Mouse (Mus musculus) midbrain, embryonic 16.5 days (tissue): Measurements from ENCODE around the gene Srrm4. TPM values are rescaled to one million over a fixed set of nuclear protein-coding genes. Genes with fewer than 3 reads are reported as not detected.

ENCODE experiments used
- ATAC-seq: fragments of 200-750 bp; cut with Nextera tagmentation; 2 replicates; pipeline ENCODE4 v1.8.0; 2017; ENCODE audit warnings: moderate TSS enrichment
- H3K27ac ChIP-seq: fragments of 300-500 bp; sonication (generic); 2 replicates; pipeline ENCODE4 v1.5.1; 2014; ENCODE audit warnings: mild to moderate bottlenecking, low read length, mixed read lengths
- H3K27me3 ChIP-seq: fragments of 300-500 bp; sonication (generic); 2 replicates; pipeline ENCODE4 v1.6.1; 2014; ENCODE audit warnings: low read depth, low read length, mixed read lengths; ENCODE audit not compliant: control insufficient read depth, insufficient read depth
- H3K36me3 ChIP-seq: fragments of 300-500 bp; sonication (generic); 2 replicates; pipeline ENCODE4 v1.6.1; 2014; ENCODE audit warnings: mild to moderate bottlenecking, low read length, moderate library complexity, mixed read lengths; ENCODE audit not compliant: control insufficient read depth, insufficient read depth
- H3K4me1 ChIP-seq: fragments of 300-500 bp; sonication (generic); 2 replicates; pipeline ENCODE4 v1.6.1; 2014; ENCODE audit warnings: mild to moderate bottlenecking, low read length, mixed read lengths; ENCODE audit not compliant: control insufficient read depth, insufficient read depth
- H3K4me2 ChIP-seq: fragments of 300-500 bp; sonication (generic); 2 replicates; pipeline ENCODE4 v1.6.1; 2014; ENCODE audit warnings: mild to moderate bottlenecking, low read length, mixed read lengths
- H3K4me3 ChIP-seq: fragments of 300-500 bp; sonication (generic); 2 replicates; pipeline ENCODE4 v1.5.1; 2014; ENCODE audit warnings: low read depth, mild to moderate bottlenecking, low read length, moderate library complexity, mixed read lengths
- H3K9ac ChIP-seq: fragments of 300-500 bp; sonication (generic); 2 replicates; pipeline ENCODE4 v1.6.1; 2014; ENCODE audit warnings: low read depth, low read length, mixed read lengths
- H3K9me3 ChIP-seq: fragments of 300-500 bp; sonication (generic); replicated peaks from 2 replicates; pipeline ENCODE4 v1.6.1; 2014; ENCODE audit warnings: mild to moderate bottlenecking, low read length, mixed read lengths; ENCODE audit not compliant: control insufficient read depth, poor library complexity, severe bottlenecking
- WGBS: fragments of 180-500 bp; shearing (Covaris S2); extraction: QIAGEN DNeasy Blood & Tissue Kit; methylation state at CpG from one replicate; pipeline ENCODE4 v1.1.7; 2014; 5-methylcytosine and 5-hydroxymethylcytosine counted together
- polyA plus RNA-seq: library from polyadenylated mRNA; unstranded; fragments of >200 nt; fragmentation: Nextera tagmentation; extraction: Ambion mirVana; gene quantifications from 2 replicates; pipeline ENCODE4 v1.2.1, GENCODE M21; 2015

Srrm4 gene
- polyA plus RNA-seq, 1 experiment from 2014 or later: 16.6 TPM

DNA sequence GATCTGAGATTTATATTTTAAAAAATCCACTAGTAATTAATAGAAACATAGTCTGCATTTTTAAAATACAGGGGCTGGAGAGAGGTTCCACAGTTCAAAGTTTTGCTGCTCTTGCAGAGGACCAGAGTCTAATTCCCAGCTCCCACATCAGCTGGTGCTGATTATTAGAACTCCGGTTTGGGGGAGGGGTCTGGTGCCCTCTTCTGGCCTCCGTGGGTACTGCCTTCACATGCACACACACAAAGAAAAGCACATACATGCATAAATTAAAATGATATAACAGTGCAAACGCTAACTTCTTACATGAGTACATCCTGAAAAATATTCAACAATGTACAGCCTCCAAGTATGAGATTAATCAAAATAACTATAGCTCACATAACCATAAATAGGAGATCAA is 50.5 kb downstream of the Srrm4 start:
- 86% methylated on average over 3 of the region's 3 CpGs for WGBS
- H3K9me3 ChIP-seq: no peaks in the 10 kb centered on the region

GRCm38 (mm10) chr5:116539360-116539759 is 52.3 kb downstream of the Srrm4 start:
- Histone ChIP-seq H3K9me3 (no peaks in the 10 kb centered on the region), H3K9ac (peak overlapping the region; percentile 20; the same call in 1 of the 2 replicates), H3K4me3 (no peak overlapping the region), H3K4me1 (peaks cover 18% of the 10 kb centered on the region), H3K4me2 (peak overlapping the region; percentile 30), H3K36me3 (no peaks in the 10 kb centered on the region), H3K27me3 (no peaks in the 10 kb centered on the region), H3K27ac (peak overlapping the region; percentile 79)
- no peak for ATAC-seq
- WGBS: 20% methylated on average over 3 of the region's 3 CpGs

More for the DNA sequence above, 50.5 kb downstream of the Srrm4 start:
- no peaks in the 10 kb centered on the region for H3K36me3 ChIP-seq
- H3K4me1 ChIP-seq: peaks cover 18% of the 10 kb centered on the region
- H3K27me3 ChIP-seq: no peaks in the 10 kb centered on the region
- H3K9ac ChIP-seq: no peak overlapping the region
- H3K4me2 ChIP-seq: no peak overlapping the region
- ATAC-seq: no peak
- H3K4me3 ChIP-seq: no peak overlapping the region
- H3K27ac ChIP-seq: no peak overlapping the region

DNA sequence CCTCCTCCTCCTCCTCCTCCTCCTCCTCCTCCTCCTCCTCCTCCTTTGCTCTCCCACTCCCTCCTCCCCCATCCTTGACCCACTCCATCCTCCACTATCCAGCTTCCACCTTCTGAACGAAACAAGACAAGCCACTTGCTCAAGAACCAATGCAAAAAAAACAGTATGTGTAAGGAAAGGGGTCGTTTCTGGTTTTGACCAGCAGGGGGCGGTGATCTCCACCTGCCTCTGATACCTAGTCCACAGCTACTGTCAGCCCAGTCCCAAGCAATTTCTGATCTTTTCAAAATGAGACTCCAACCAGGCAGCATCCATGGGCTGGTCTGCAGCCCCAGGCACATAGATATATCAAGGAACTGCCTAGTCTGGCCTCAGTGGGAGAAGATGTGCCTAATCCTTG is 53.1 kb downstream of the Srrm4 start:
- H3K9ac ChIP-seq: no peak overlapping the region
- no peak overlapping the region; the same call in 1 of the 2 replicates for H3K27ac ChIP-seq
- H3K27me3 ChIP-seq: no peaks in the 10 kb centered on the region
- H3K9me3 ChIP-seq: no peaks in the 10 kb centered on the region
- no peak overlapping the region for H3K4me3 ChIP-seq
- H3K4me1 ChIP-seq: peaks cover 18% of the 10 kb centered on the region
- H3K4me2 ChIP-seq: no peak overlapping the region
- no peaks in the 10 kb centered on the region for H3K36me3 ChIP-seq
- 62% methylated on average over 3 of the region's 3 CpGs for WGBS
- no peak for ATAC-seq

GRCm38 (mm10) chr5:116526324-116526723 is 65.3 kb downstream of the Srrm4 start:
- H3K27me3 ChIP-seq: no peaks in the 10 kb centered on the region
- 24% methylated on average over 4 of the region's 4 CpGs for WGBS
- H3K9me3 ChIP-seq: no peaks in the 10 kb centered on the region
- H3K4me3 ChIP-seq: no peak overlapping the region
- H3K4me2 ChIP-seq: no peak overlapping the region
- peaks cover 25% of the 10 kb centered on the region for H3K4me1 ChIP-seq
- no peak overlapping the region for H3K9ac ChIP-seq
- peak overlapping the region; percentile 28; the same call in 1 of the 2 replicates for H3K27ac ChIP-seq
- ATAC-seq: peak; percentile 82; the same call in 1 of the 2 replicates
- no peaks in the 10 kb centered on the region for H3K36me3 ChIP-seq

DNA sequence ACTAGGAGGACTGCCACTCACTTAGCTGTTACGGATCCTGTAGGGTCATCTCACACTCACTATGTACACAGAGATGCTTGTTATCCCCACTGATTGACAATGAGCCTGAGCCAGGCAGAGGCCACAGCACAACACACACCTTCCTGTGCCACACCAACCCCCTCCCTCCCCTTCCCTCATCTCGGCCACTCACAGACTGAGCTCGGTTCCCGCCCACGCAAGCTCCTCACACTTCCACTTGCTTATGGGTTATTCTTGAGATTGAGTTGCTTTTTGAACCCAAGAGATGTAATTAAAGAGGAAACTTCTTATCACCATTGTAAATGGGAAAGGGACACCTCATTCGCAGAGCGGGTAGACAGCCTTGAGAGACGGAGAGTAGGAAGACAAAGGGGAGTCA is 66.3 kb downstream of the Srrm4 start:
- WGBS: 68% methylated on average over 8 of the region's 8 CpGs
- no peaks in the 10 kb centered on the region for H3K36me3 ChIP-seq
- H3K9me3 ChIP-seq: no peaks in the 10 kb centered on the region
- H3K27ac ChIP-seq: no peak overlapping the region
- no peaks in the 10 kb centered on the region for H3K27me3 ChIP-seq
- no peak overlapping the region for H3K4me2 ChIP-seq
- no peak overlapping the region for H3K9ac ChIP-seq
- peaks cover 25% of the 10 kb centered on the region for H3K4me1 ChIP-seq
- no peak for ATAC-seq
- H3K4me3 ChIP-seq: no peak overlapping the region

GRCm38 (mm10) chr5:116523553-116523952 is 68.1 kb downstream of the Srrm4 start:
- Histone ChIP-seq H3K9me3 (no peaks in the 10 kb centered on the region), H3K9ac (no peak overlapping the region), H3K27ac (no peak overlapping the region), H3K4me3 (no peak overlapping the region), H3K4me2 (no peak overlapping the region), H3K4me1 (peaks cover 23% of the 10 kb centered on the region), H3K36me3 (no peaks in the 10 kb centered on the region), H3K27me3 (no peaks in the 10 kb centered on the region)
- 87% methylated on average over 8 of the region's 8 CpGs for WGBS
- ATAC-seq: no peak

GRCm38 (mm10) chr5:116523079-116523478 is 68.5 kb downstream of the Srrm4 start:
- 70% methylated on average over 9 of the region's 9 CpGs for WGBS
- H3K4me2 ChIP-seq: no peak overlapping the region

DNA sequence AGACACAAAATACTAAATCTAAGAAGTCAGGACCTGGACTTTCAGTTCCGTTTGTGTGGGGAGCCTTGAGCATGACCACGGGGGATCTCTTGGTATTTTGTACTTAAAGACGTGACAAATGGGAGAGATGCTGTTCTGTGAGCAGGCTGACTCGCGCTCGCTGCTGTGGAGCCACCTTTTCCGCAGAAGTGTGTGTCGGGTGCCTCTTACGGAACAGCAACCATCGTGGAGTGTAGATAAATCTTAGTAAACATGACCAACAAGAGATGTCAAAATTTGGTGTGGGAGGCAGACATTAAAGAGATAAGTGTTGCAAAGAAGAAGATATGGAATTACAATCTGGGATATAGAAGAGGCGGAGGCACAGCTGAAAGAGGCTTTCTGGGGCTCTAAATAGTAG is 69.3 kb downstream of the Srrm4 start:
- no peak overlapping the region for H3K27ac ChIP-seq
- no peaks in the 10 kb centered on the region for H3K9me3 ChIP-seq
- no peaks in the 10 kb centered on the region for H3K27me3 ChIP-seq
- H3K4me3 ChIP-seq: no peak overlapping the region
- no peaks in the 10 kb centered on the region for H3K36me3 ChIP-seq
- peaks cover 20% of the 10 kb centered on the region for H3K4me1 ChIP-seq
- H3K9ac ChIP-seq: no peak overlapping the region
- no peak for ATAC-seq
- 75% methylated on average over 11 of the region's 11 CpGs for WGBS
- H3K4me2 ChIP-seq: no peak overlapping the region

More at GRCm38 (mm10) chr5:116523079-116523478, 68.5 kb downstream of the Srrm4 start:
- no peaks in the 10 kb centered on the region for H3K9me3 ChIP-seq
- H3K9ac ChIP-seq: no peak overlapping the region
- H3K36me3 ChIP-seq: no peaks in the 10 kb centered on the region
- no peak overlapping the region for H3K4me3 ChIP-seq
- no peak for ATAC-seq
- H3K27me3 ChIP-seq: no peaks in the 10 kb centered on the region
- peaks cover 21% of the 10 kb centered on the region for H3K4me1 ChIP-seq
- no peak overlapping the region for H3K27ac ChIP-seq

GRCm38 (mm10) chr5:116518047-116518446 is 73.6 kb downstream of the Srrm4 start:
- Histone ChIP-seq H3K27me3 (no peaks in the 10 kb centered on the region), H3K27ac (no peak overlapping the region), H3K4me2 (no peak overlapping the region), H3K9me3 (no peaks in the 10 kb centered on the region), H3K36me3 (no peaks in the 10 kb centered on the region), H3K4me3 (no peak overlapping the region), H3K9ac (no peak overlapping the region), H3K4me1 (peaks cover 8% of the 10 kb centered on the region)
- ATAC-seq: no peak
- WGBS: 20% methylated on average over 4 of the region's 4 CpGs
